21 mouse cellular contexts compared by ENCODE assay signal in the genomic region with DNA sequence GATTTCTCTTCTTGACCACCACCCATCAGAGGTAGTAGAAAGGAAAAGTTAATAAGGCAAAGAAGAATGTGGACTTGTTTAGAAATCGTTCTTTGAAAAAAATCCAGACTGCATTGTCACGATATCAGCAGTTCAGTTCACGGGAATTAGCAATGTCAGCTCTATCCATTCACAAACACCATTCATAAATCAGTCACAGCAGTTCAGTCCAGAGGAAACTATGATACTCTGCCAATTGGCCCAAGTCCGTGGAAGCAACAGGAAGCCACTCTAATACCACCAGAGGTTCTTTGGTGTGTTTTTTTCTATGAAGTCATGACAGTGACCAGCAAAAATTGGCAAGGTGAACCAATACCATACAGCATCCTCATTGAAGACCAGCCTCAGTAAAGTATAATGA.
DNase-seq lines count a peak whose midpoint lies in the region; ATAC-seq lines count a peak whose summit lies in the region.
"Had no signal": no experiment of that assay in that cellular context is flagged by ENCODE, and none has a peak within 500 bp of the region (broad histone marks: within the 10 kb centered on the region; RNA-seq: fewer than 3 reads in every experiment).

No protein-coding gene starts in this region.

- no peaks in the 10 kb centered on the region for H3K9me3 ChIP-seq in hindbrain, embryonic 11.5 days (ENCODE audit: control insufficient read depth, low read length)
- no peaks in the 10 kb centered on the region for H3K9me3 ChIP-seq in hindbrain, embryonic 12.5 days (replicated peaks)
- no peaks in the 10 kb centered on the region; the same call in 1 of the 2 replicates for H3K9me3 ChIP-seq in hindbrain, embryonic 16.5 days (ENCODE audit: control insufficient read depth, low read length)
- H3K9me3 ChIP-seq: embryonic facial prominence, embryonic 15.5 days; forebrain, embryonic 10.5 days; heart, embryonic 13.5 days had no signal

- no peak overlapping the region for H3K9ac ChIP-seq in hindbrain, embryonic 11.5 days (ENCODE audit: low read depth, low read length)
- H3K9ac ChIP-seq in hindbrain, embryonic 12.5 days, result no peak overlapping the region
- H3K9ac ChIP-seq in hindbrain, embryonic 16.5 days (ENCODE audit: low read depth, low read length), result no peak overlapping the region
- H3K9ac ChIP-seq: embryonic facial prominence, embryonic 15.5 days; heart, embryonic 13.5 days had no signal

- intact Hi-C loops in left cerebral cortex, postnatal 4 days (cut with DNase I), result no loop called here

- 69% methylated on average over 4 of the region's 4 CpGs for WGBS in hindbrain, embryonic 11.5 days
- 48% methylated on average over 4 of the region's 4 CpGs for WGBS in hindbrain, embryonic 12.5 days
- 47% methylated on average over 4 of the region's 4 CpGs for WGBS in hindbrain, embryonic 16.5 days

- peak; percentile 2 for DNase-seq in hindbrain, embryonic 11.5 days (ENCODE audit: low spot score)
- DNase-seq in left cerebral cortex, postnatal 4 days, result peak; percentile 42
- DNase-seq in left cerebral cortex, adult 9 months (ENCODE audit: low spot score in 2 of 2), result no peak
- DNase-seq in Muller cell, postnatal 12 days (ENCODE audit: inconsistent ontology term), result peak; percentile 14
- DNase-seq in spleen, postnatal 14 days (ENCODE audit: low spot score in 2 of 2), result no peak
- DNase-seq: adrenal gland, postnatal 14 days; cerebellum, adult 18-20 months; cerebellum, adult 9-11 months; embryo, embryonic 11 days; gastrocnemius, adult 2 months; gastrocnemius, postnatal 25 days; heart, postnatal 36 days had no signal

- H3K4me2 ChIP-seq in hindbrain, embryonic 11.5 days (replicated peaks; ENCODE audit: low read depth, low read length), result no peak overlapping the region
- H3K4me2 ChIP-seq in hindbrain, embryonic 12.5 days (replicated peaks), result no peak overlapping the region
- H3K4me2 ChIP-seq in hindbrain, embryonic 16.5 days (ENCODE audit: low read length), result no peak overlapping the region
- H3K4me2 ChIP-seq: embryonic facial prominence, embryonic 15.5 days; heart, embryonic 13.5 days had no signal

- no peak overlapping the region for H3K27ac ChIP-seq in hindbrain, embryonic 11.5 days (ENCODE audit: low read depth, low read length)
- H3K27ac ChIP-seq in hindbrain, embryonic 12.5 days, result no peak overlapping the region
- H3K27ac ChIP-seq in hindbrain, embryonic 16.5 days (ENCODE audit: low read depth, low read length), result no peak overlapping the region
- H3K27ac ChIP-seq: embryonic facial prominence, embryonic 15.5 days; forebrain, embryonic 10.5 days; gastrocnemius, adult 2 months; heart, embryonic 13.5 days had no signal

- no peaks in the 10 kb centered on the region for H3K4me1 ChIP-seq in hindbrain, embryonic 11.5 days (replicated peaks; ENCODE audit: control insufficient read depth, insufficient read depth, low read length)
- no peaks in the 10 kb centered on the region for H3K4me1 ChIP-seq in hindbrain, embryonic 12.5 days
- H3K4me1 ChIP-seq in hindbrain, embryonic 16.5 days (ENCODE audit: control insufficient read depth, insufficient read depth, low read depth, low read length), result no peaks in the 10 kb centered on the region
- H3K4me1 ChIP-seq: embryonic facial prominence, embryonic 15.5 days; forebrain, embryonic 10.5 days; heart, embryonic 13.5 days had no signal

- no peak overlapping the region for H3K4me3 ChIP-seq in hindbrain, embryonic 11.5 days (ENCODE audit: low read depth, low read length)
- H3K4me3 ChIP-seq in hindbrain, embryonic 12.5 days, result no peak overlapping the region
- no peak overlapping the region for H3K4me3 ChIP-seq in hindbrain, embryonic 16.5 days (ENCODE audit: low read length)
- H3K4me3 ChIP-seq: embryonic facial prominence, embryonic 15.5 days; erythroblast, embryonic 14.5 days; forebrain, embryonic 10.5 days; gastrocnemius, adult 2 months; heart, embryonic 13.5 days had no signal

- H3K27me3 ChIP-seq in hindbrain, embryonic 11.5 days (ENCODE audit: control insufficient read depth, insufficient read depth, low read length), result no peaks in the 10 kb centered on the region
- H3K27me3 ChIP-seq in hindbrain, embryonic 12.5 days, result no peaks in the 10 kb centered on the region
- H3K27me3 ChIP-seq in hindbrain, embryonic 16.5 days (replicated peaks; ENCODE audit: control insufficient read depth, insufficient read depth, low read length), result no peaks in the 10 kb centered on the region
- H3K27me3 ChIP-seq: embryonic facial prominence, embryonic 15.5 days; heart, embryonic 13.5 days; Patski had no signal

- ATAC-seq in hindbrain, embryonic 11.5 days (ENCODE audit: low FRiP score), result peak; percentile 47; the same call in 1 of the 2 replicates
- ATAC-seq in hindbrain, embryonic 12.5 days (ENCODE audit: low FRiP score), result no peak
- peak; percentile 61; the same call in 1 of the 2 replicates for ATAC-seq in hindbrain, embryonic 16.5 days
- ATAC-seq: activated CD4-positive, CD25-positive, alpha-beta regulatory T cell, adult 4 months; forebrain, embryonic 14.5 days; Patski had no signal

- no peaks in the 10 kb centered on the region for H3K36me3 ChIP-seq in hindbrain, embryonic 11.5 days (ENCODE audit: control insufficient read depth, insufficient read depth, low read length)
- no peaks in the 10 kb centered on the region for H3K36me3 ChIP-seq in hindbrain, embryonic 12.5 days
- H3K36me3 ChIP-seq in hindbrain, embryonic 16.5 days (ENCODE audit: control insufficient read depth, insufficient read depth, low read length), result no peaks in the 10 kb centered on the region
- H3K36me3 ChIP-seq: embryonic facial prominence, embryonic 15.5 days; forebrain, embryonic 10.5 days; heart, embryonic 13.5 days had no signal

Comparison
In these comparisons a context has a peak if more than half of its experiments do, and no peak if none do; other contexts are left out.
1. DNase-seq: peak in hindbrain, embryonic 11.5 days (single experiment), left cerebral cortex, postnatal 4 days (single experiment) and Muller cell, postnatal 12 days (single experiment); none in left cerebral cortex, adult 9 months (0 of 2) and spleen, postnatal 14 days (0 of 2).